Mouse (Mus musculus) forebrain, embryonic 11.5 days (tissue): ENCODE data around the gene Sugp1. TPM values are rescaled to one million over a fixed set of nuclear protein-coding genes. Genes with fewer than 3 reads are reported as not detected.
A peak's percentile ranks its signal among the peaks of the same experiment; 100 is the strongest.

Source experiments
- ATAC-seq: fragments of 200-750 bp; cut with Nextera tagmentation; replicated peaks from 2 replicates; pipeline ENCODE4 v1.8.0; 2017; ENCODE audit warnings: moderate TSS enrichment; ENCODE audit not compliant: low FRiP score
- DNase-seq: peaks from one replicate; pipeline ENCODE4 v3.0.0-alpha.2; 2017; ENCODE audit warnings: low spot score
- H3K27ac ChIP-seq: fragments of 300-500 bp; sonication (generic); 2 replicates; pipeline ENCODE4 v1.5.1; 2014; ENCODE audit warnings: low read depth, low read length
- H3K27me3 ChIP-seq: fragments of 300-500 bp; sonication (generic); 2 replicates; pipeline ENCODE4 v1.6.1; 2014; ENCODE audit warnings: mild to moderate bottlenecking, low read length, mixed read lengths; ENCODE audit not compliant: control insufficient read depth, insufficient read depth
- H3K36me3 ChIP-seq: fragments of 300-500 bp; sonication (generic); 2 replicates; pipeline ENCODE4 v1.6.1; 2014; ENCODE audit warnings: mild to moderate bottlenecking, low read length, moderate library complexity, mixed read lengths; ENCODE audit not compliant: control insufficient read depth, insufficient read depth
- H3K4me1 ChIP-seq: fragments of 300-500 bp; sonication (generic); replicated peaks from 2 replicates; pipeline ENCODE4 v1.6.1; 2014; ENCODE audit warnings: low read length, mixed read lengths; ENCODE audit not compliant: control insufficient read depth, insufficient read depth
- H3K4me2 ChIP-seq: fragments of 300-500 bp; sonication (generic); 2 replicates; pipeline ENCODE4 v1.6.1; 2014; ENCODE audit warnings: low read depth, mild to moderate bottlenecking, low read length, moderate library complexity, mixed read lengths; ENCODE audit not compliant: severe bottlenecking
- H3K4me3 ChIP-seq: fragments of 300-500 bp; sonication (generic); 2 replicates; pipeline ENCODE4 v1.5.1; 2014; ENCODE audit warnings: low read depth, low read length
- H3K9ac ChIP-seq: fragments of 300-500 bp; sonication (generic); 2 replicates; pipeline ENCODE4 v1.6.1; 2014; ENCODE audit warnings: low read length
- H3K9me3 ChIP-seq: fragments of 300-500 bp; sonication (generic); 2 replicates; pipeline ENCODE4 v1.6.1; 2016; ENCODE audit warnings: low read length, mixed read lengths; ENCODE audit not compliant: control insufficient read depth
- WGBS: fragments of 180-500 bp; shearing (Covaris S2); extraction: QIAGEN DNeasy Blood & Tissue Kit; methylation state at CpG from one replicate; pipeline ENCODE4 v1.1.7; 2014; 5-methylcytosine and 5-hydroxymethylcytosine counted together
- polyA plus RNA-seq: library from polyadenylated mRNA; unstranded; fragments of >200 nt; fragmentation: Nextera tagmentation; extraction: Ambion mirVana; gene quantifications from 2 replicates; pipeline ENCODE4 v1.2.1, GENCODE M21; 2014

Gene Sugp1
- polyA plus RNA-seq, 1 experiment from 2014 or later = 44.6 TPM

- ATAC-seq = no peak
- H3K9ac ChIP-seq = no peak overlapping the region
- DNase-seq = no peak
- no peak overlapping the region for H3K4me3 ChIP-seq
- 83% methylated on average over 2 of the region's 2 CpGs for WGBS
- H3K4me2 ChIP-seq = no peak overlapping the region
- peaks cover under 1% of the 10 kb centered on the region; the same call in 1 of the 2 replicates for H3K36me3 ChIP-seq
- H3K27ac ChIP-seq = no peak overlapping the region
- H3K9me3 ChIP-seq = no peaks in the 10 kb centered on the region
- 0 out of 2 replicates have a peak, but pooled peaks cover 2% of the 10 kb centered on the region for H3K4me1 ChIP-seq
- H3K27me3 ChIP-seq = no peaks in the 10 kb centered on the region
These were observed 29.3 kb downstream of the Sugp1 start for GRCm38 (mm10) chr8:70071836-70072440.

- DNase-seq = peak; percentile 56
- Histone ChIP-seq H3K4me3 (no peak within 1 kb of the TSS), H3K9ac (no peak within 1 kb of the TSS), H3K9me3 (no peaks in the 10 kb centered on the region), H3K27me3 (no peaks in the 10 kb centered on the region), H3K27ac (no peak within 1 kb of the TSS), H3K4me2 (no peak within 1 kb of the TSS), H3K4me1 (0 out of 2 replicates have a peak, but pooled peaks cover 2% of the 10 kb centered on the region), H3K36me3 (no peaks in the 10 kb centered on the region; the same call in 1 of the 2 replicates)
- ATAC-seq = peak; percentile 42; the same call in 1 of the 2 replicates
- WGBS = 9% methylated on average over 24 of the region's 27 CpGs
These were observed 29.9 kb downstream of the Sugp1 start, which contains the start of gene Tm6sf2 for GRCm38 (mm10) chr8:70072441-70073069. Gene Tm6sf2 (plus strand): TSS chr8:70072924.

GRCm38 (mm10) chr8:70073120-70073519 lies 30.5 kb downstream of the Sugp1 start:
- Histone ChIP-seq H3K27ac (no peak overlapping the region), H3K9me3 (no peaks in the 10 kb centered on the region), H3K4me1 (0 out of 2 replicates have a peak, but pooled peaks cover 2% of the 10 kb centered on the region), H3K4me2 (no peak overlapping the region), H3K27me3 (no peaks in the 10 kb centered on the region), H3K4me3 (no peak overlapping the region), H3K9ac (no peak overlapping the region), H3K36me3 (no peaks in the 10 kb centered on the region; the same call in 1 of the 2 replicates)
- ATAC-seq = no peak
- no peak for DNase-seq
- 63% methylated on average over 8 of the region's 8 CpGs for WGBS

DNA sequence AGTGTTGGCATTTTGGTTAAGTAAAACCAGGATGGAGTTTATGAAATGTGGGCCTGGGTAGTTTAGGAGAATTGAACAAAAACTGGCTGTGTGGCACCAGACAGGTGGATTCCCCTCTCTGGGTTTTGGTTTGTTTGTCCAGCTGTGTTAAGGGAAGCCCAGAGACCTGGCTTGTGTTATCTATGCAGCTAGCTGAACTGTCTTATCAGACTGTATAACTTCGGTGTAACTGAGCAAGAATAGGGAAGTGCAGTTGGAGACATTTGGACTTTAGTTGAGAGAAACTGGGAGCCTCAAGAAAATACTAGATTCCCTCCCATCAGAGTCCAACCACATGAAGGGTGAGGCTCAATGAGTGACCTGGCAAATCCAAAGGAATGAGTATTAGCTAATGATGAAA lies 31.1 kb downstream of the Sugp1 start:
- 87% methylated on average over 1 of the region's 1 CpGs for WGBS
- Histone ChIP-seq H3K36me3 (no peaks in the 10 kb centered on the region; the same call in 1 of the 2 replicates), H3K9me3 (no peaks in the 10 kb centered on the region), H3K27me3 (no peaks in the 10 kb centered on the region), H3K4me1 (0 out of 2 replicates have a peak, but pooled peaks cover 2% of the 10 kb centered on the region), H3K4me2 (no peak overlapping the region), H3K27ac (no peak overlapping the region), H3K9ac (no peak overlapping the region), H3K4me3 (no peak overlapping the region)
- no peak for DNase-seq
- ATAC-seq = no peak

- WGBS = 87% methylated on average over 2 of the region's 2 CpGs
- no peak overlapping the region for H3K4me3 ChIP-seq
- H3K9ac ChIP-seq = no peak overlapping the region
- DNase-seq (no peak), ATAC-seq (no peak)
- no peaks in the 10 kb centered on the region for H3K9me3 ChIP-seq
- H3K4me1 ChIP-seq = peaks cover 12% of the 10 kb centered on the region; the same call in 1 of the 2 replicates
- no peak overlapping the region for H3K4me2 ChIP-seq
- peaks cover 44% of the 10 kb centered on the region for H3K27me3 ChIP-seq
- no peaks in the 10 kb centered on the region for H3K36me3 ChIP-seq
- no peak overlapping the region for H3K27ac ChIP-seq
These were observed 39.4 kb downstream of the Sugp1 start for GRCm38 (mm10) chr8:70081976-70082375.

DNA sequence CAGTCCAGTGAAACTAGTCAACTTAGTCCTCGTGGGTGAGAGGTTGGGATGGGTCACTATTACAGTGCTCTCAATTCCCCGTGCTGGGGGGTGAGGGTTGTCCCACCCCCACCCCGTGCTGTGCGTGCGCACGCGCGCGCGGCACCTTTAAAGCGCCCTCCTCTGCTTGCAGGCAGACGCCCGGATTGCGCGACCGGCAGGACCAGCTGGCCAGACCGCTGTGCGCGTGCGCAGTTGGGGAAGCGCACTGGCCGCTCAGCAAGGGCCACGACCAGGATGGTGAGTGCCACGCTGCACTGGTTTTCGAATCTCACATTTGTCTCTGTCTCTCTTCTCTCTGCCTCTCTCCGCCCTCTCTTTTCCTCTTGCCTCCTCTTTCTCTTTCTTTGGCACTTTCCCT lies 40.7 kb downstream of the Sugp1 start, which contains the start of gene Hapln4:
Gene Hapln4 (plus strand): TSS at position 173 of the 400 bp plus-strand sequence.
- Histone ChIP-seq H3K9me3 (no peaks in the 10 kb centered on the region), H3K36me3 (no peaks in the 10 kb centered on the region), H3K4me1 (peaks cover 15% of the 10 kb centered on the region; the same call in 1 of the 2 replicates), H3K4me3 (peak within 1 kb of the TSS; percentile 36), H3K9ac (0 out of 2 replicates have a peak within 1 kb of the TSS, but pooled peaks have one; percentile 37), H3K27ac (no peak within 1 kb of the TSS), H3K4me2 (peak within 1 kb of the TSS; percentile 60), H3K27me3 (peaks cover 57% of the 10 kb centered on the region)
- DNase-seq = peak; percentile 85
- WGBS = under 1% methylated on average over 26 of the region's 26 CpGs
- peak; percentile 19; the same call in 1 of the 2 replicates for ATAC-seq

GRCm38 (mm10) chr8:70084191-70085065 lies 41.8 kb downstream of the Sugp1 start:
- 2% methylated on average over 71 of the region's 71 CpGs for WGBS
- H3K4me1 ChIP-seq = peaks cover 15% of the 10 kb centered on the region; the same call in 1 of the 2 replicates

GRCm38 (mm10) chr8:70086151-70086550 lies 43.5 kb downstream of the Sugp1 start:
- peaks cover 74% of the 10 kb centered on the region for H3K27me3 ChIP-seq
- DNase-seq (no peak), ATAC-seq (no peak)
- WGBS = 46% methylated on average over 1 of the region's 1 CpGs
- no peak overlapping the region for H3K4me3 ChIP-seq
- H3K9me3 ChIP-seq = no peaks in the 10 kb centered on the region
- no peak overlapping the region for H3K27ac ChIP-seq
- H3K36me3 ChIP-seq = no peaks in the 10 kb centered on the region
- H3K4me1 ChIP-seq = peaks cover 17% of the 10 kb centered on the region; the same call in 1 of the 2 replicates
- no peak overlapping the region for H3K4me2 ChIP-seq
- no peak overlapping the region for H3K9ac ChIP-seq

More at GRCm38 (mm10) chr8:70084191-70085065, 41.8 kb downstream of the Sugp1 start:
- Histone ChIP-seq H3K4me2 (peak overlapping the region; percentile 60), H3K27me3 (peaks cover 68% of the 10 kb centered on the region), H3K36me3 (no peaks in the 10 kb centered on the region), H3K27ac (no peak overlapping the region), H3K4me3 (peak overlapping the region; percentile 36), H3K9me3 (no peaks in the 10 kb centered on the region), H3K9ac (0 out of 2 replicates have a peak overlapping the region, but pooled peaks have one; percentile 37)
- ATAC-seq (no peak), DNase-seq (peak; percentile 60)
